28 mouse cellular contexts compared by ENCODE assay signal in the genomic region with DNA sequence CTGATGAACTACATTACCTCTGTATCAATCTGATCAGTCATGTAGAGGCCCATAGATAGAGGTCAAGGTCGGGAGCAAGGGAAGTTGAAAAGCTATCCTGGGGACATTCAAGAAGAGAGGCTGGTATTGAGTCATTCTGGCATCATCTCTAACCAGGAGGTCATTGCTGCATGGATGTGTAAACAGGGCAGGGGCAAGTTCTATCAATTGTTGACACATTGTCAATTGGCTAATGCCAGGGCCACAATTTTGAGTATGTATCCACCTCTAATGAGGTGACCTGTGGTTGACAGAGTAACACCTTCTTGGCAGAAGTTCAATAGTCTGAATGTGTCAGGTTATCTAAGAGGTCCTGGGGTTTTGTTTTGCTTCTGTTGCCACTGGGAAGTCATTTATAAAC. TPM values are rescaled to one million over a fixed set of nuclear protein-coding genes. Genes with fewer than 3 reads are reported as not detected.
"Had no signal": no experiment of that assay in that cellular context is flagged by ENCODE, and none has a peak within 500 bp of the region (broad histone marks: within the 10 kb centered on the region; RNA-seq: fewer than 3 reads in every experiment).

No protein-coding gene starts in this region.

- H3K27ac ChIP-seq: midbrain, embryonic 12.5 days; midbrain, embryonic 15.5 days; neural tube, embryonic 12.5 days; neural tube, embryonic 15.5 days; stomach, postnatal 0 days had no signal

- ATAC-seq: inflammation-experienced regulatory T-cells, adult 6 months; intestine, embryonic 16.5 days; midbrain, embryonic 15.5 days had no signal

- H3K4me1 ChIP-seq: midbrain, embryonic 12.5 days; midbrain, embryonic 15.5 days; neural tube, embryonic 12.5 days; neural tube, embryonic 15.5 days had no signal

- DNase-seq: kidney, adult 18-20 months; kidney, adult 9 months; kidney, postnatal 14 days; kidney, postnatal 4 days; lung, adult 2 months; lung, postnatal 14 days; lung, postnatal 4 days; right cerebral cortex, adult 18-20 months; right cerebral cortex, postnatal 14 days; right cerebral cortex, postnatal 4 days; thymus, postnatal 25 days had no signal

- H3K36me3 ChIP-seq: midbrain, embryonic 12.5 days; midbrain, embryonic 15.5 days; neural tube, embryonic 12.5 days; neural tube, embryonic 15.5 days had no signal

- H3K9ac ChIP-seq: midbrain, embryonic 12.5 days; midbrain, embryonic 15.5 days; neural tube, embryonic 12.5 days; neural tube, embryonic 15.5 days had no signal

- H3K27me3 ChIP-seq: midbrain, embryonic 12.5 days; midbrain, embryonic 15.5 days; neural tube, embryonic 12.5 days; neural tube, embryonic 15.5 days had no signal

- H3K4me2 ChIP-seq: midbrain, embryonic 12.5 days; midbrain, embryonic 15.5 days; neural tube, embryonic 12.5 days; neural tube, embryonic 15.5 days had no signal

- H3K4me3 ChIP-seq: midbrain, embryonic 12.5 days; midbrain, embryonic 15.5 days; neural tube, embryonic 12.5 days; neural tube, embryonic 15.5 days had no signal

RNA-seq across cellular contexts. Expression of gene Sult2a7, which starts 31.2 kb away (rescaled TPM):
- total RNA-seq: layer of hippocampus, adult 18-20 months; layer of hippocampus, postnatal 14 days; left cerebral cortex, postnatal 25 days; megakaryocyte progenitor cell, adult 5-6 weeks had no signal
- polyA plus RNA-seq: inflammation-experienced regulatory T-cells, adult 6 months; intestine, embryonic 16.5 days; kidney, embryonic 16.5 days; limb, embryonic 11.5 days; limb, embryonic 14.5 days; lung, adult 2 months; lung, embryonic 16.5 days; midbrain, embryonic 12.5 days; midbrain, embryonic 15.5 days; neural tube, embryonic 12.5 days; neural tube, embryonic 15.5 days; stomach, embryonic 14.5 days; stomach, postnatal 0 days; thymus, postnatal 0 days had no signal

RNA-seq across cellular contexts. Expression of gene Vmn1r90, which starts 38.0 kb away (rescaled TPM):
- total RNA-seq: layer of hippocampus, postnatal 14 days; megakaryocyte progenitor cell, adult 5-6 weeks had no signal
- polyA plus RNA-seq: inflammation-experienced regulatory T-cells, adult 6 months; thymus, postnatal 0 days had no signal
